ENCODE assay signal across 7 mouse cellular contexts in the genomic region with DNA sequence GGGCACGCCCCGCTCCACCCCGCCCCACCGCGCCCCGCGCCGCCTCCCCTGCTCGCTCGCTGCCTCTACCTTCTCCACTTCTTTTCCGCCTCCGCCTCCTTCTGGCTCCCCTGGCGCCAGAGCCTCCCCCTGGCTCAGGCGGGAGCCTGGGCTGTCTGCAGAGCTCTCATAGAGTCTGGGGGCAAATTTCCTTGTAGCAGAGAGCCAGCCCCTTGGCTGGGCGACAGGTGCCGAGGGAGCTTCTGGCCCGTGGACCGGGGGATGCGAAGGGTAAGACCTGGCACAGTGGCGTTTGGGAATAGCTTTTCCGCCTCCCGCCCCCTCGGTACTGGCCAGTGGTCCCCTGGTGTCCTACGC. TPM values are rescaled to one million over a fixed set of nuclear protein-coding genes. Genes with fewer than 3 reads are reported as not detected.
DNase-seq lines count a peak whose midpoint lies in the region; ATAC-seq and TF ChIP-seq lines count a peak whose summit lies in the region.

No protein-coding gene starts in this region.

- 0 out of 2 replicates have a peak, but pooled peaks cover 3% of the 10 kb centered on the region for H3K4me1 ChIP-seq in neural tube, embryonic 11.5 days (ENCODE audit: control insufficient read depth, insufficient read depth, low read length)
- peaks cover 27% of the 10 kb centered on the region for H3K4me1 ChIP-seq in embryonic facial prominence, embryonic 10.5 days
- H3K4me1 ChIP-seq in hindbrain, postnatal 0 days (ENCODE audit: insufficient read depth, low read length) = no peaks in the 10 kb centered on the region

- no peaks in the 10 kb centered on the region for H3K36me3 ChIP-seq in neural tube, embryonic 11.5 days (ENCODE audit: control insufficient read depth, insufficient read depth, low read length)
- H3K36me3 ChIP-seq in embryonic facial prominence, embryonic 10.5 days (replicated peaks) = no peaks in the 10 kb centered on the region
- no peaks in the 10 kb centered on the region for H3K36me3 ChIP-seq in hindbrain, postnatal 0 days (ENCODE audit: insufficient read depth, low read length)

- peaks cover 20% of the 10 kb centered on the region for H3K27me3 ChIP-seq in neural tube, embryonic 11.5 days (ENCODE audit: control insufficient read depth, insufficient read depth, low read length)
- H3K27me3 ChIP-seq in embryonic facial prominence, embryonic 10.5 days (replicated peaks; ENCODE audit: low read depth, poor library complexity, severe bottlenecking) = peaks cover 67% of the 10 kb centered on the region
- no peaks in the 10 kb centered on the region for H3K27me3 ChIP-seq in hindbrain, postnatal 0 days (ENCODE audit: insufficient read depth, low read length)

- WGBS in neural tube, embryonic 11.5 days = 0% methylated on average over 13 of the region's 24 CpGs
- WGBS in embryonic facial prominence, embryonic 10.5 days = under 1% methylated on average over 24 of the region's 24 CpGs
- WGBS in hindbrain, postnatal 0 days = under 1% methylated on average over 14 of the region's 24 CpGs

- ATAC-seq in neural tube, embryonic 11.5 days (ENCODE audit: insufficient read depth, low FRiP score, low TSS enrichment) = no peak; the same call in none of the 2 replicates
- ATAC-seq in hindbrain, postnatal 0 days = peak; percentile 80

- peak overlapping the region; percentile 84 for H3K9ac ChIP-seq in neural tube, embryonic 11.5 days (ENCODE audit: low read length)
- H3K9ac ChIP-seq in hindbrain, postnatal 0 days (replicated peaks; ENCODE audit: low read length) = peak overlapping the region; percentile 86

- TF ChIP-seq CTCF in hindbrain, postnatal 0 days (IDR thresholded peaks at IDR 0.05; ENCODE audit: low read depth) = no peak

- no peaks in the 10 kb centered on the region for H3K9me3 ChIP-seq in neural tube, embryonic 11.5 days (ENCODE audit: control insufficient read depth, low read length)
- no peaks in the 10 kb centered on the region for H3K9me3 ChIP-seq in embryonic facial prominence, embryonic 10.5 days
- H3K9me3 ChIP-seq in hindbrain, postnatal 0 days (ENCODE audit: low read length) = no peaks in the 10 kb centered on the region

- peak overlapping the region; percentile 57 for H3K4me3 ChIP-seq in neural tube, embryonic 11.5 days (ENCODE audit: low read depth, low read length)
- peak overlapping the region; percentile 75 for H3K4me3 ChIP-seq in embryonic facial prominence, embryonic 10.5 days
- peak overlapping the region; percentile 77 for H3K4me3 ChIP-seq in hindbrain, postnatal 0 days (ENCODE audit: low read length)

- peak overlapping the region; percentile 87 for H3K4me2 ChIP-seq in neural tube, embryonic 11.5 days (ENCODE audit: low read depth)
- peak overlapping the region; percentile 96 for H3K4me2 ChIP-seq in hindbrain, postnatal 0 days (ENCODE audit: low read depth, low read length)

- H3K27ac ChIP-seq in neural tube, embryonic 11.5 days (ENCODE audit: low read depth, low read length) = peak overlapping the region; percentile 92
- H3K27ac ChIP-seq in embryonic facial prominence, embryonic 10.5 days (replicated peaks) = peak overlapping the region; percentile 93
- peak overlapping the region; percentile 94 for H3K27ac ChIP-seq in hindbrain, postnatal 0 days

- DNase-seq in neural tube, embryonic 11.5 days (ENCODE audit: low spot score) = no peak
- no peak for DNase-seq in neural tube, embryonic 10.5 days (ENCODE audit: extremely low spot score, low spot score)
- no peak for DNase-seq in embryonic facial prominence, embryonic 10.5 days (ENCODE audit: low spot score)
- peak; percentile 56 for DNase-seq in hindbrain, postnatal 0 days (ENCODE audit: low spot score)
- peak; percentile 9 for DNase-seq in naive thymus-derived CD4-positive, alpha-beta T cell, adult 2 months (ENCODE audit: low read depth)
- DNase-seq in urinary bladder, postnatal 14 days (ENCODE audit: low spot score) = no peak
- no peak for DNase-seq in spleen, postnatal 10 days (ENCODE audit: low spot score in 2 of 2)

RNA-seq across cellular contexts. Expression of gene Cnr1, which starts 0.5 kb away (rescaled TPM):
- polyA plus RNA-seq in neural tube, embryonic 11.5 days (2014; fragmentation: Nextera tagmentation; extraction: Ambion mirVana) = 20.4 and 22.7 TPM in 2 replicates
- polyA plus RNA-seq in embryonic facial prominence, embryonic 10.5 days (2016; fragmentation: Nextera tagmentation; extraction: Ambion mirVana) = 2.9 and 3.8 TPM in 2 replicates
- 112 and 121 TPM in 2 replicates for total RNA-seq in hindbrain, postnatal 0 days (2014; rRNA removed)
- 34.9 and 35.3 TPM in 2 replicates for polyA plus RNA-seq in hindbrain, postnatal 0 days (2015; fragmentation: Nextera tagmentation; extraction: Ambion mirVana)

Comparison
In these comparisons a context has a peak if more than half of its experiments do, and no peak if none do; other contexts are left out.
1. DNase-seq: peak in hindbrain, postnatal 0 days (single experiment) and naive thymus-derived CD4-positive, alpha-beta T cell, adult 2 months (single experiment); none in neural tube, embryonic 11.5 days (single experiment), neural tube, embryonic 10.5 days (single experiment), embryonic facial prominence, embryonic 10.5 days (single experiment), urinary bladder, postnatal 14 days (single experiment) and spleen, postnatal 10 days (0 of 2).
2. Peak in every context shown above with its lines, with median percentiles within 50 percentile points of each other: H3K27ac ChIP-seq and H3K4me3 ChIP-seq.